Mouse (Mus musculus): ENCODE measurements around the gene Zyx.

The Zyx gene

GRCm38 (mm10) chr6:42349426-42350020, at the start of gene Zyx:
TSS of gene Zyx (plus strand) at chr6:42349630.
- DNase-seq (ENCODE audit: low spot score) = peak; percentile 90

- peak; percentile 14 for DNase-seq (ENCODE audit: low spot score)
Measured at GRCm38 (mm10) chr6:42309816-42310378, 39.5 kb upstream of the Zyx start.

GRCm38 (mm10) chr6:42310427-42311053, 38.9 kb upstream of the Zyx start:
- DNase-seq (ENCODE audit: low spot score) = no peak

- DNase-seq (ENCODE audit: low spot score) = no peak
Measured at GRCm38 (mm10) chr6:42318293-42318692, 31.1 kb upstream of the Zyx start.

- no peak for DNase-seq (ENCODE audit: low spot score)
Measured at GRCm38 (mm10) chr6:42323371-42324066, 25.9 kb upstream of the Zyx start.

- peak; percentile 57 for DNase-seq (ENCODE audit: low spot score)
Measured at GRCm38 (mm10) chr6:42324067-42324481, 25.4 kb upstream of the Zyx start.

- peak; percentile 70 for DNase-seq (ENCODE audit: low spot score)
Measured at GRCm38 (mm10) chr6:42324482-42325267, 24.8 kb upstream of the Zyx start, which contains the start of gene Fam131b. TSS of gene Fam131b (minus strand) at chr6:42324643.

GRCm38 (mm10) chr6:42325268-42325609, 24.2 kb upstream of the Zyx start:
- DNase-seq (ENCODE audit: low spot score) = peak; percentile 88

- no peak for DNase-seq (ENCODE audit: low spot score)
Measured at GRCm38 (mm10) chr6:42326509-42326908, 22.9 kb upstream of the Zyx start.

- DNase-seq (ENCODE audit: low spot score) = no peak
Measured at GRCm38 (mm10) chr6:42328757-42329156, 20.7 kb upstream of the Zyx start.

GRCm38 (mm10) chr6:42330216-42330615, 19.2 kb upstream of the Zyx start:
- no peak for DNase-seq (ENCODE audit: low spot score)

- DNase-seq (ENCODE audit: low spot score) = no peak
Measured at GRCm38 (mm10) chr6:42330946-42331345, 18.5 kb upstream of the Zyx start.

GRCm38 (mm10) chr6:42339189-42339588, 10.2 kb upstream of the Zyx start:
- DNase-seq (ENCODE audit: low spot score) = no peak

GRCm38 (mm10) chr6:42339981-42340380, 9.4 kb upstream of the Zyx start:
- DNase-seq (ENCODE audit: low spot score) = no peak

GRCm38 (mm10) chr6:42342171-42342570, 7.3 kb upstream of the Zyx start:
- DNase-seq (ENCODE audit: low spot score) = no peak

GRCm38 (mm10) chr6:42343361-42344120, 5.9 kb upstream of the Zyx start:
- DNase-seq (ENCODE audit: low spot score) = no peak

GRCm38 (mm10) chr6:42344255-42344654, 5.2 kb upstream of the Zyx start:
- DNase-seq (ENCODE audit: low spot score) = no peak

GRCm38 (mm10) chr6:42348281-42349005, 987 bp upstream of the Zyx start:
- DNase-seq (ENCODE audit: low spot score) = no peak

GRCm38 (mm10) chr6:42349006-42349425, 414 bp upstream of the Zyx start:
- DNase-seq (ENCODE audit: low spot score) = peak; percentile 77

Measured in retina, embryonic 14.5 days (tissue).